ENCODE assay signal across 10 mouse cellular contexts in the genomic region with DNA sequence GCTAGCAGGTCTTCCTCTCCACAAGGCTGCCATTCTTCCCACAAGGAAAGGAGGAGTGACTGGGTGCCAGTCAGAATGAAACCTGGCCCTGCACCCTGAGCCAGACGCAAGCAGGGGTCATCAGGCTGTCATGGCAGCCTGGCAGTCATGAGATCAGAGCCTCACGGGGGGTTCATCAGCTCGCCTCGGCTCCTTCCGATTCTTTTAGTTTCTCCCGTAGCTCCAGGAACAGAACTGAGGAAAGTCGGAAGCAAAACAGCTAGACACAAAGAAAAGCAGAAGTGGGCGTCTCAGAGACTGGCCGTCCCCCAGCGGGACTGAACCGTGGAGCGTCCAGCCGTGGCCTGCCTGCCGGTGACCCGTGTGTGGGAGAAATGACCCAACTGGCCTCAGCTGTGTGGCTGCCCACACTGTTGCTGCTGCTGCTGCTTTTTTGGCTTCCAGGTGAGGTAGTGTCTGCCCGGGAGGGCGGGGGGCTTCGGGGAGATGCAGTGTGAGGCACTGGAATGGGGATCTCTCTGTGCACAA. TPM values are rescaled to one million over a fixed set of nuclear protein-coding genes. Genes with fewer than 3 reads are reported as not detected.
DNase-seq lines count a peak whose midpoint lies in the region; ATAC-seq and TF ChIP-seq lines count a peak whose summit lies in the region.
"Had no signal": no experiment of that assay in that cellular context is flagged by ENCODE, and none has a peak within 500 bp of the region (broad histone marks: within the 10 kb centered on the region; RNA-seq: fewer than 3 reads in every experiment).

A gene (plus strand): TSS at position 51 of the 528 bp plus-strand sequence.

- peaks cover 8% of the 10 kb centered on the region; the same call in 1 of the 2 replicates for H3K4me1 ChIP-seq in forebrain, embryonic 10.5 days
- peaks cover 6% of the 10 kb centered on the region; the same call in 1 of the 2 replicates for H3K4me1 ChIP-seq in forebrain, embryonic 12.5 days
- H3K4me1 ChIP-seq in lung, adult 2 months (ENCODE audit: control insufficient read depth, insufficient read depth, low read length) = no peaks in the 10 kb centered on the region
- H3K4me1 ChIP-seq in liver, embryonic 13.5 days (replicated peaks) = peaks cover 4% of the 10 kb centered on the region; the same call in 1 of the 2 replicates
- no peaks in the 10 kb centered on the region for H3K4me1 ChIP-seq in forebrain, embryonic 11.5 days (replicated peaks; ENCODE audit: control insufficient read depth, insufficient read depth, low read length)
- H3K4me1 ChIP-seq: embryonic facial prominence, embryonic 12.5 days; limb, embryonic 13.5 days had no signal

- TF ChIP-seq POLR2A in lung, adult 2 months (IDR thresholded peaks at IDR 0.05; ENCODE audit: borderline replicate concordance, extremely low read depth, low read depth, low read length) = no peak; the same call in 1 of the 2 replicates

- H3K27ac ChIP-seq in forebrain, embryonic 10.5 days = 0 out of 2 replicates have a peak within 1 kb of the TSS, but pooled peaks have one; percentile 2
- H3K27ac ChIP-seq in forebrain, embryonic 12.5 days = no peak within 1 kb of the TSS
- no peak within 1 kb of the TSS for H3K27ac ChIP-seq in liver, embryonic 13.5 days
- H3K27ac ChIP-seq in forebrain, embryonic 11.5 days (ENCODE audit: low read depth, low read length) = no peak within 1 kb of the TSS
- H3K27ac ChIP-seq: embryonic facial prominence, embryonic 12.5 days; limb, embryonic 13.5 days had no signal

- no peaks in the 10 kb centered on the region for H3K9me3 ChIP-seq in forebrain, embryonic 10.5 days
- no peaks in the 10 kb centered on the region for H3K9me3 ChIP-seq in forebrain, embryonic 12.5 days
- no peaks in the 10 kb centered on the region for H3K9me3 ChIP-seq in liver, embryonic 13.5 days (replicated peaks)
- H3K9me3 ChIP-seq in forebrain, embryonic 11.5 days (ENCODE audit: control insufficient read depth, low read length) = no peaks in the 10 kb centered on the region
- H3K9me3 ChIP-seq: embryonic facial prominence, embryonic 12.5 days; limb, embryonic 13.5 days had no signal

- H3K36me3 ChIP-seq in forebrain, embryonic 10.5 days (replicated peaks) = no peaks in the 10 kb centered on the region
- H3K36me3 ChIP-seq in forebrain, embryonic 12.5 days (replicated peaks) = no peaks in the 10 kb centered on the region
- H3K36me3 ChIP-seq in liver, embryonic 13.5 days = no peaks in the 10 kb centered on the region
- no peaks in the 10 kb centered on the region for H3K36me3 ChIP-seq in forebrain, embryonic 11.5 days (ENCODE audit: control insufficient read depth, insufficient read depth, low read length)
- H3K36me3 ChIP-seq: embryonic facial prominence, embryonic 12.5 days; limb, embryonic 13.5 days had no signal

- no peak within 1 kb of the TSS for H3K9ac ChIP-seq in forebrain, embryonic 12.5 days
- peak within 1 kb of the TSS; percentile 22; the same call in 1 of the 2 replicates for H3K9ac ChIP-seq in liver, embryonic 13.5 days
- H3K9ac ChIP-seq in forebrain, embryonic 11.5 days (ENCODE audit: low read length) = no peak within 1 kb of the TSS
- H3K9ac ChIP-seq: embryonic facial prominence, embryonic 12.5 days; limb, embryonic 13.5 days had no signal

- H3K27me3 ChIP-seq in forebrain, embryonic 10.5 days (ENCODE audit: poor library complexity, severe bottlenecking) = no peaks in the 10 kb centered on the region
- peaks cover 11% of the 10 kb centered on the region; the same call in 1 of the 2 replicates for H3K27me3 ChIP-seq in forebrain, embryonic 12.5 days
- H3K27me3 ChIP-seq in liver, embryonic 13.5 days = no peaks in the 10 kb centered on the region
- H3K27me3 ChIP-seq in forebrain, embryonic 11.5 days (ENCODE audit: control insufficient read depth, insufficient read depth, low read length) = no peaks in the 10 kb centered on the region
- H3K27me3 ChIP-seq: embryonic facial prominence, embryonic 12.5 days; limb, embryonic 13.5 days had no signal

- ATAC-seq in forebrain, embryonic 12.5 days (ENCODE audit: low FRiP score) = no peak
- ATAC-seq in liver, embryonic 13.5 days (ENCODE audit: low read depth) = peak; percentile 18; the same call in 1 of the 2 replicates
- peak; percentile 58 for ATAC-seq in monocyte, adult 5-6 weeks (replicated peaks; ENCODE audit: insufficient number of reproducible peaks, low FRiP score, low TSS enrichment, poor library complexity, severe bottlenecking)
- ATAC-seq in forebrain, embryonic 11.5 days (replicated peaks; ENCODE audit: low FRiP score) = no peak

- TF ChIP-seq CTCF in lung, adult 2 months (IDR thresholded peaks at IDR 0.05; ENCODE audit: insufficient read depth, low read length) = no peak

- no peak for DNase-seq in forebrain, embryonic 10.5 days (ENCODE audit: extremely low spot score, low spot score)
- DNase-seq in lung, adult 2 months = no peak
- DNase-seq in lung, postnatal 10 days = no peak
- DNase-seq in liver, embryonic 13.5 days = no peak
- no peak for DNase-seq in urinary bladder, adult 18-20 months (ENCODE audit: low spot score in 2 of 2)
- DNase-seq in forebrain, embryonic 11.5 days (ENCODE audit: low spot score) = no peak

- WGBS in forebrain, embryonic 10.5 days = 75% methylated on average over 18 of the region's 18 CpGs
- 62% methylated on average over 18 of the region's 18 CpGs for WGBS in forebrain, embryonic 12.5 days
- WGBS in lung, adult 2 months = 61% methylated on average over 18 of the region's 18 CpGs
- 22% methylated on average over 18 of the region's 18 CpGs for WGBS in liver, embryonic 13.5 days (ENCODE audit: insufficient replicate concordance)
- 70% methylated on average over 18 of the region's 18 CpGs for WGBS in forebrain, embryonic 11.5 days

- no peak within 1 kb of the TSS for H3K4me3 ChIP-seq in forebrain, embryonic 10.5 days
- H3K4me3 ChIP-seq in forebrain, embryonic 12.5 days (replicated peaks) = no peak within 1 kb of the TSS
- H3K4me3 ChIP-seq in lung, adult 2 months (replicated peaks; ENCODE audit: extremely low read depth, low read depth, low read length) = peak within 1 kb of the TSS; percentile 30
- H3K4me3 ChIP-seq in liver, embryonic 13.5 days (replicated peaks) = peak within 1 kb of the TSS; percentile 30
- no peak within 1 kb of the TSS for H3K4me3 ChIP-seq in forebrain, embryonic 11.5 days (ENCODE audit: low read depth, low read length)
- H3K4me3 ChIP-seq: embryonic facial prominence, embryonic 12.5 days; limb, embryonic 13.5 days had no signal

- H3K4me2 ChIP-seq in forebrain, embryonic 12.5 days = no peak within 1 kb of the TSS
- H3K4me2 ChIP-seq in liver, embryonic 13.5 days = peak within 1 kb of the TSS; percentile 23
- H3K4me2 ChIP-seq in forebrain, embryonic 11.5 days (ENCODE audit: low read depth, low read length, severe bottlenecking) = no peak within 1 kb of the TSS
- H3K4me2 ChIP-seq: embryonic facial prominence, embryonic 12.5 days; limb, embryonic 13.5 days had no signal

RNA-seq across cellular contexts. Expression of the gene that starts here (rescaled TPM):
- 0.42 and 1.3 TPM in 2 replicates for polyA plus RNA-seq in forebrain, embryonic 10.5 days (2016; fragmentation: Nextera tagmentation; extraction: Ambion mirVana)
- polyA plus RNA-seq in forebrain, embryonic 12.5 days (2016; fragmentation: Nextera tagmentation; extraction: Ambion mirVana) = 0.44 and 0.68 TPM in 2 replicates
- polyA plus RNA-seq in lung, adult 2 months (2012; rRNA removed) = 2.5 and 5.0 TPM in 2 replicates
- polyA plus RNA-seq in liver, embryonic 13.5 days (2015; fragmentation: Nextera tagmentation; extraction: Ambion mirVana) = 4.0 and 5.5 TPM in 2 replicates
- total RNA-seq in monocyte, adult 5-6 weeks (2017) = 204 to 286 TPM (median 215 TPM) in 3 replicates
- 0.35 and 0.64 TPM in 2 replicates for polyA plus RNA-seq in forebrain, embryonic 11.5 days (2014; fragmentation: Nextera tagmentation; extraction: Ambion mirVana)

Comparison
In these comparisons a context has a peak if more than half of its experiments do, and no peak if none do; other contexts are left out.
1. H3K4me3 ChIP-seq: peak in lung, adult 2 months (single experiment) and liver, embryonic 13.5 days (single experiment); none in forebrain, embryonic 10.5 days (single experiment), forebrain, embryonic 12.5 days (single experiment) and forebrain, embryonic 11.5 days (single experiment).
2. ATAC-seq: peak in liver, embryonic 13.5 days (single experiment) and monocyte, adult 5-6 weeks (single experiment); none in forebrain, embryonic 12.5 days (single experiment) and forebrain, embryonic 11.5 days (single experiment).